Mouse (Mus musculus): ENCODE results near the gene Wbp1l. TPM values are rescaled to one million over a fixed set of nuclear protein-coding genes. Genes with fewer than 3 reads are reported as not detected.

Wbp1l gene
- polyA plus RNA-seq, 1 experiment from 2014 or later: 53.4 TPM

- Histone ChIP-seq H3K27ac (no peak overlapping the region), H3K4me3 (no peak overlapping the region), H3K36me3 (peaks cover 55% of the 10 kb centered on the region), H3K4me1 (peaks cover 8% of the 10 kb centered on the region; the same call in 1 of the 2 replicates), H3K4me2 (no peak overlapping the region), H3K9ac (no peak overlapping the region), H3K9me3 (no peaks in the 10 kb centered on the region), H3K27me3 (no peaks in the 10 kb centered on the region)
- no peak for ATAC-seq (ENCODE audit: insufficient number of reproducible peaks, low FRiP score, low TSS enrichment, low read depth)
- 73% methylated on average over 5 of the region's 5 CpGs for WGBS
Measured at GRCm38 (mm10) chr19:46653188-46653587, 54.3 kb downstream of the Wbp1l start.

- WGBS: 87% methylated on average over 14 of the region's 14 CpGs
Measured at GRCm38 (mm10) chr19:46653616-46654235, 54.8 kb downstream of the Wbp1l start.

GRCm38 (mm10) chr19:46655626-46656025 lies 56.7 kb downstream of the Wbp1l start:
- 88% methylated on average over 10 of the region's 10 CpGs for WGBS
- no peaks in the 10 kb centered on the region for H3K4me1 ChIP-seq
- no peak overlapping the region for H3K4me3 ChIP-seq
- no peaks in the 10 kb centered on the region for H3K27me3 ChIP-seq
- H3K9me3 ChIP-seq: no peaks in the 10 kb centered on the region
- H3K9ac ChIP-seq: no peak overlapping the region
- H3K4me2 ChIP-seq: no peak overlapping the region
- ATAC-seq (ENCODE audit: insufficient number of reproducible peaks, low FRiP score, low TSS enrichment, low read depth): no peak
- H3K27ac ChIP-seq: no peak overlapping the region
- H3K36me3 ChIP-seq: peaks cover 55% of the 10 kb centered on the region

More at GRCm38 (mm10) chr19:46653616-46654235, 54.8 kb downstream of the Wbp1l start:
- no peaks in the 10 kb centered on the region for H3K27me3 ChIP-seq
- H3K9ac ChIP-seq: no peak overlapping the region
- ATAC-seq (ENCODE audit: insufficient number of reproducible peaks, low FRiP score, low TSS enrichment, low read depth): no peak
- no peak overlapping the region for H3K4me3 ChIP-seq
- H3K4me1 ChIP-seq: 0 out of 2 replicates have a peak, but pooled peaks cover 5% of the 10 kb centered on the region
- no peak overlapping the region for H3K4me2 ChIP-seq
- peaks cover 55% of the 10 kb centered on the region for H3K36me3 ChIP-seq
- no peak overlapping the region for H3K27ac ChIP-seq
- H3K9me3 ChIP-seq: no peaks in the 10 kb centered on the region

- Histone ChIP-seq H3K27ac (no peak overlapping the region), H3K36me3 (peaks cover 55% of the 10 kb centered on the region), H3K4me2 (no peak overlapping the region), H3K27me3 (no peaks in the 10 kb centered on the region), H3K4me1 (no peaks in the 10 kb centered on the region), H3K4me3 (no peak overlapping the region), H3K9ac (no peak overlapping the region), H3K9me3 (no peaks in the 10 kb centered on the region)
- no peak for ATAC-seq (ENCODE audit: insufficient number of reproducible peaks, low FRiP score, low TSS enrichment, low read depth)
- 78% methylated on average over 21 of the region's 21 CpGs for WGBS
Measured at GRCm38 (mm10) chr19:46656151-46656840, 57.4 kb downstream of the Wbp1l start.

- no peaks in the 10 kb centered on the region for H3K4me1 ChIP-seq
- H3K9me3 ChIP-seq: no peaks in the 10 kb centered on the region
- 87% methylated on average over 3 of the region's 3 CpGs for WGBS
- no peak for ATAC-seq (ENCODE audit: insufficient number of reproducible peaks, low FRiP score, low TSS enrichment, low read depth)
- H3K9ac ChIP-seq: no peak overlapping the region
- no peak overlapping the region for H3K4me3 ChIP-seq
- H3K36me3 ChIP-seq: peaks cover 47% of the 10 kb centered on the region
- no peak overlapping the region for H3K4me2 ChIP-seq
- no peak overlapping the region for H3K27ac ChIP-seq
- no peaks in the 10 kb centered on the region for H3K27me3 ChIP-seq
Measured at GRCm38 (mm10) chr19:46657339-46658020, 58.6 kb downstream of the Wbp1l start.

GRCm38 (mm10) chr19:46658348-46658747 lies 59.5 kb downstream of the Wbp1l start:
- no peak for ATAC-seq (ENCODE audit: insufficient number of reproducible peaks, low FRiP score, low TSS enrichment, low read depth)
- Histone ChIP-seq H3K9ac (no peak overlapping the region), H3K4me1 (no peaks in the 10 kb centered on the region), H3K27me3 (no peaks in the 10 kb centered on the region), H3K9me3 (no peaks in the 10 kb centered on the region), H3K27ac (no peak overlapping the region), H3K4me3 (no peak overlapping the region), H3K4me2 (no peak overlapping the region), H3K36me3 (peaks cover 40% of the 10 kb centered on the region)
- 97% methylated on average over 7 of the region's 7 CpGs for WGBS

GRCm38 (mm10) chr19:46658851-46659250 lies 60.0 kb downstream of the Wbp1l start:
- Histone ChIP-seq H3K4me1 (no peaks in the 10 kb centered on the region), H3K4me3 (no peak overlapping the region), H3K9ac (no peak overlapping the region), H3K27ac (no peak overlapping the region), H3K27me3 (no peaks in the 10 kb centered on the region), H3K4me2 (no peak overlapping the region), H3K9me3 (no peaks in the 10 kb centered on the region), H3K36me3 (peaks cover 35% of the 10 kb centered on the region)
- WGBS: 81% methylated on average over 9 of the region's 9 CpGs
- no peak for ATAC-seq (ENCODE audit: insufficient number of reproducible peaks, low FRiP score, low TSS enrichment, low read depth)

- no peak for ATAC-seq (ENCODE audit: insufficient number of reproducible peaks, low FRiP score, low TSS enrichment, low read depth)
- Histone ChIP-seq H3K4me2 (no peak overlapping the region), H3K9me3 (no peaks in the 10 kb centered on the region), H3K36me3 (peaks cover 9% of the 10 kb centered on the region), H3K27ac (no peak overlapping the region), H3K4me1 (0 out of 2 replicates have a peak, but pooled peaks cover 4% of the 10 kb centered on the region), H3K9ac (no peak overlapping the region), H3K4me3 (no peak overlapping the region), H3K27me3 (no peaks in the 10 kb centered on the region)
- WGBS: 42% methylated on average over 4 of the region's 4 CpGs
Measured at GRCm38 (mm10) chr19:46661511-46661910, 62.6 kb downstream of the Wbp1l start.

GRCm38 (mm10) chr19:46662214-46662613 lies 63.3 kb downstream of the Wbp1l start:
- Histone ChIP-seq H3K36me3 (peaks cover 2% of the 10 kb centered on the region), H3K4me1 (0 out of 2 replicates have a peak, but pooled peaks cover 4% of the 10 kb centered on the region), H3K27ac (no peak overlapping the region), H3K9me3 (no peaks in the 10 kb centered on the region), H3K9ac (no peak overlapping the region), H3K4me3 (no peak overlapping the region), H3K27me3 (no peaks in the 10 kb centered on the region), H3K4me2 (no peak overlapping the region)
- ATAC-seq (ENCODE audit: insufficient number of reproducible peaks, low FRiP score, low TSS enrichment, low read depth): no peak
- WGBS: 81% methylated on average over 8 of the region's 8 CpGs

- ATAC-seq (ENCODE audit: insufficient number of reproducible peaks, low FRiP score, low TSS enrichment, low read depth): no peak
- H3K36me3 ChIP-seq: no peaks in the 10 kb centered on the region
- no peak overlapping the region for H3K27ac ChIP-seq
- 0 out of 2 replicates have a peak, but pooled peaks cover 4% of the 10 kb centered on the region for H3K4me1 ChIP-seq
- H3K27me3 ChIP-seq: no peaks in the 10 kb centered on the region
- H3K4me2 ChIP-seq: no peak overlapping the region
- no peaks in the 10 kb centered on the region for H3K9me3 ChIP-seq
- no peak overlapping the region for H3K9ac ChIP-seq
- H3K4me3 ChIP-seq: no peak overlapping the region
- WGBS: 83% methylated on average over 6 of the region's 6 CpGs
Measured at GRCm38 (mm10) chr19:46662784-46663183, 63.9 kb downstream of the Wbp1l start.

- no peak overlapping the region for H3K4me3 ChIP-seq
- H3K4me1 ChIP-seq: 0 out of 2 replicates have a peak, but pooled peaks cover 4% of the 10 kb centered on the region
- no peaks in the 10 kb centered on the region for H3K9me3 ChIP-seq
- 56% methylated on average over 7 of the region's 7 CpGs for WGBS
- ATAC-seq (ENCODE audit: insufficient number of reproducible peaks, low FRiP score, low TSS enrichment, low read depth): no peak
- no peaks in the 10 kb centered on the region for H3K36me3 ChIP-seq
- no peak overlapping the region for H3K9ac ChIP-seq
- 0 out of 2 replicates have a peak, but pooled peaks cover 3% of the 10 kb centered on the region for H3K27me3 ChIP-seq
- H3K4me2 ChIP-seq: no peak overlapping the region
- H3K27ac ChIP-seq: no peak overlapping the region
Measured at GRCm38 (mm10) chr19:46665474-46665873, 66.6 kb downstream of the Wbp1l start.

GRCm38 (mm10) chr19:46667300-46667699 lies 68.4 kb downstream of the Wbp1l start:
- H3K4me2 ChIP-seq: no peak overlapping the region
- H3K9ac ChIP-seq: no peak overlapping the region
- no peaks in the 10 kb centered on the region for H3K9me3 ChIP-seq
- no peak for ATAC-seq (ENCODE audit: insufficient number of reproducible peaks, low FRiP score, low TSS enrichment, low read depth)
- H3K4me1 ChIP-seq: 0 out of 2 replicates have a peak, but pooled peaks cover 4% of the 10 kb centered on the region
- WGBS: 48% methylated on average over 11 of the region's 11 CpGs
- no peak overlapping the region for H3K27ac ChIP-seq
- no peaks in the 10 kb centered on the region for H3K36me3 ChIP-seq
- no peak overlapping the region for H3K4me3 ChIP-seq
- H3K27me3 ChIP-seq: 0 out of 2 replicates have a peak, but pooled peaks cover 14% of the 10 kb centered on the region
